Mouse (Mus musculus): ENCODE measurements at regions not wholly inside any gene's neighbourhood (a gene's known extent, or its start where the extent isn't known, plus 50 kb on each side); places are given as distances from the start of the nearest gene placed in this dataset.

DNA sequence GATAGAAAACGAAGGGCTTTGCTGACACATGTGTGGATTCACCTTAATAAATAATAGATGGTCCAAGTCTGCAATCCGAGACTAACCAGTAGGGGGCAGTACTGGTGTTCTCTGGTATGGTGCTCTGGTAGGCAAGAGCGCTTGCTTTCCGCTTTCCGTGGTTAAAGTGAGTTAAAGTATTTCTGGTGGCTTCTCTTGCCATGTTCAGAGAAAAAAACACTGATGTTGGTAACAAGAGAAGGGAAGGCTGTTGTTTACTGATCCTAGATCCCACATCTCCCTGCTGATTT, 203.9 kb downstream of the Lrig3 start:
- Histone ChIP-seq H3K9me3 (ENCODE audit: control insufficient read depth, low read length) (no peaks in the 10 kb centered on the region), H3K4me1 (replicated peaks; ENCODE audit: control insufficient read depth in 2 of 2, insufficient read depth in 2 of 2, low read length in 1 of 2) (no peaks in the 10 kb centered on the region), H3K4me3 (ENCODE audit: insufficient read depth in 1 of 2, low read depth in 2 of 2, low read length in 2 of 2) (no peak overlapping the region), H3K4me2 (ENCODE audit: low read depth) (no peak overlapping the region), H3K36me3 (replicated peaks; ENCODE audit: control insufficient read depth, insufficient read depth, low read depth) (no peaks in the 10 kb centered on the region), H3K9ac (replicated peaks) (no peak overlapping the region), H3K27me3 (ENCODE audit: control insufficient read depth, insufficient read depth, low read length) (no peaks in the 10 kb centered on the region), H3K27ac (no peak overlapping the region)
- TF ChIP-seq CTCF (IDR thresholded peaks at IDR 0.05; ENCODE audit: low read depth) (no peak), EP300 (IDR thresholded peaks at IDR 0.05; ENCODE audit: low read depth) (no peak)
- no peak for DNase-seq (ENCODE audit: low read depth in 3 of 3, low spot score in 3 of 3)
- WGBS (ENCODE audit: insufficient replicate concordance) = 39% methylated on average over 5 of the region's 5 CpGs
- ATAC-seq (ENCODE audit: insufficient read depth) = no peak

DNA sequence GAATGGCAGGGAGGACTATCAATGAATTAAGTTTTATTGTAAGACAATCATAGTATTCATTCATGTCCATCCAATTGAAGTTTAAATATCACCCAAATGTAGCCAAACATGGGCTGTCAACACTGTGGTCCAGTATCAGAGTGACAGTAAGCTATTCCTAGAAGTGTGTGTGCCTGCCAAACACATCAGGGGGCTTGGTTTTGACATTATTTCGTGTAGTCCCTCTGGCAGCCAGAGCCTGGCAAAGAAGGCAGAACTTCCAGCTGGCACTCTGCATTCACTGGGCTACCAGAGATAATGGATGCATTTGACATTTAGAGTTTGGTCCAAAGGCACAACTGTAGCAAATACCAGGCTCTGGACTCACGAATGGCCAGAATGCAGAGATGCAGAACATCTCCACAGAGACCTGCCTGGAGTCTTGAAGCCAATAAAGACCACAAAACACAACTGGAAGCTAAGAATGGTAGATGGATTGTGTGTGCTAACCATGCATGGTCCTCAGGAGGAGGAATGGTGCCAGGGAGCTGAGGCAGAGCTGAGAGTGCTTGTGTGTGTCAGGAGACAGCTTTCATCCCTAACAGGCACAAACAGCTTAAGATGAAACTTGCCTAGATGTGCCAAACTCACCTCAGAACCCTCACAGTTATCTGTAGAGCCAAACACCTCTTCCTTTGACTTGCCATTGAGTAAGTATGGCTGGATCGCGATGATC, 210.9 kb downstream of the Lrig3 start:
- no peak for DNase-seq (ENCODE audit: low read depth in 3 of 3, low spot score in 3 of 3)

DNA sequence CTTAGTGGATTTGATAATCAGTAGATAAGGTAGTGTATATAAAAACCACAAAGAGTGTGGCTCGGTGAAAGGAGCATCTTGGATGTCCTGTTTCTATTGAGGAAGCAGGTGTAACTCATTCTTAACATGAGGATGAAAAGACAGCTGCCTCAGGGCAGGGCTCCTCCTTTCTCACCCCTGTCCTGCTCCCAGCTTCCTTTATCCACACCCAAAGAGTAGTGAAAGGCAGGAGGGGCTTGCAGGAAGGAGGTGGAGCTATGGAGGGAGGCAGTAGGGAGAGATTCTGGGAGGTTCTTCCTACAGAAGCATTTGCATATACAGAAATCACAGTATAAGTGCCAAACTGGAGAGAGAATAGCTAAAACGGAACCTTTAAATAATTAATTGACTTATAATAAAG, 216.4 kb downstream of the Lrig3 start:
- Histone ChIP-seq H3K27ac (no peak overlapping the region), H3K4me2 (ENCODE audit: low read depth) (no peak overlapping the region), H3K27me3 (ENCODE audit: control insufficient read depth, insufficient read depth, low read length) (no peaks in the 10 kb centered on the region), H3K4me1 (replicated peaks; ENCODE audit: control insufficient read depth in 2 of 2, insufficient read depth in 2 of 2, low read length in 1 of 2) (no peaks in the 10 kb centered on the region), H3K4me3 (ENCODE audit: insufficient read depth in 1 of 2, low read depth in 2 of 2, low read length in 2 of 2) (no peak overlapping the region), H3K9ac (replicated peaks) (no peak overlapping the region), H3K36me3 (replicated peaks; ENCODE audit: control insufficient read depth, insufficient read depth, low read depth) (no peaks in the 10 kb centered on the region), H3K9me3 (ENCODE audit: control insufficient read depth, low read length) (no peaks in the 10 kb centered on the region)
- DNase-seq (ENCODE audit: low read depth in 3 of 3, low spot score in 3 of 3) = no peak
- no peak for ATAC-seq (ENCODE audit: insufficient read depth)
- TF ChIP-seq CTCF (IDR thresholded peaks at IDR 0.05; ENCODE audit: low read depth) (no peak), EP300 (IDR thresholded peaks at IDR 0.05; ENCODE audit: low read depth) (no peak)
- 44% methylated on average over 2 of the region's 2 CpGs for WGBS (ENCODE audit: insufficient replicate concordance)

More for the DNA sequence above, 210.9 kb downstream of the Lrig3 start:
- Histone ChIP-seq H3K36me3 (replicated peaks; ENCODE audit: control insufficient read depth, insufficient read depth, low read depth) (no peaks in the 10 kb centered on the region), H3K9me3 (ENCODE audit: control insufficient read depth, low read length) (no peaks in the 10 kb centered on the region), H3K4me1 (replicated peaks; ENCODE audit: control insufficient read depth in 2 of 2, insufficient read depth in 2 of 2, low read length in 1 of 2) (no peaks in the 10 kb centered on the region), H3K27me3 (ENCODE audit: control insufficient read depth, insufficient read depth, low read length) (no peaks in the 10 kb centered on the region), H3K4me3 (ENCODE audit: insufficient read depth in 1 of 2, low read depth in 2 of 2, low read length in 2 of 2) (no peak overlapping the region), H3K4me2 (ENCODE audit: low read depth) (no peak overlapping the region), H3K27ac (no peak overlapping the region), H3K9ac (replicated peaks) (no peak overlapping the region)
- WGBS (ENCODE audit: insufficient replicate concordance) = 57% methylated on average over 4 of the region's 4 CpGs
- no peak for ATAC-seq (ENCODE audit: insufficient read depth)
- no peak for TF ChIP-seq EP300 (IDR thresholded peaks at IDR 0.05; ENCODE audit: low read depth)
- TF ChIP-seq CTCF (IDR thresholded peaks at IDR 0.05; ENCODE audit: low read depth) = no peak

DNA sequence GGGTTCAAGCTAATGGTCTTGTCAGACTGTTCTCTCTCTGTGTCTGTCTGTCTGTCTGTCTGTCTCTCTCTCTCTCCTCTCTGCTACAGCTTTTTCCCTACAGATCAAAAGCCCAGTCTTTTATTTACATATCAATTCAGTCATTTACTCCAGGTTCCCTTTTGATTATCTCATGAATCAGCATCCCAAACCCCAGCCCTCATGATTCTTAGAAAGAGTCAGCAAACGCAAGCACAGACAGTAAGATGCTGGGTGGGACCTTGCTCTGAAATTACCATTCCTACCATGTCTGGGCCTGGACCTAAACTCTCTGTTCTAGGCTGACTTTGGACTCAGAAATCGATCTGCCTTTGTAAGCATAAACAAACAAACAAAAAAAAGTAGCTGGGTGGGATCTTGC, 218.0 kb downstream of the Lrig3 start:
- no peak overlapping the region for H3K4me3 ChIP-seq (ENCODE audit: insufficient read depth in 1 of 2, low read depth in 2 of 2, low read length in 2 of 2)
- no peaks in the 10 kb centered on the region for H3K36me3 ChIP-seq (replicated peaks; ENCODE audit: control insufficient read depth, insufficient read depth, low read depth)
- H3K27ac ChIP-seq = no peak overlapping the region
- no peak overlapping the region for H3K4me2 ChIP-seq (ENCODE audit: low read depth)
- H3K27me3 ChIP-seq (ENCODE audit: control insufficient read depth, insufficient read depth, low read length) = no peaks in the 10 kb centered on the region
- WGBS (ENCODE audit: insufficient replicate concordance) = 46% methylated on average over 2 of the region's 2 CpGs
- TF ChIP-seq EP300 (IDR thresholded peaks at IDR 0.05; ENCODE audit: low read depth) = no peak
- TF ChIP-seq CTCF (IDR thresholded peaks at IDR 0.05; ENCODE audit: low read depth) = no peak
- no peaks in the 10 kb centered on the region for H3K4me1 ChIP-seq (replicated peaks; ENCODE audit: control insufficient read depth in 2 of 2, insufficient read depth in 2 of 2, low read length in 1 of 2)
- no peak overlapping the region for H3K9ac ChIP-seq (replicated peaks)
- ATAC-seq (ENCODE audit: insufficient read depth) (no peak), DNase-seq (ENCODE audit: low read depth in 3 of 3, low spot score in 3 of 3) (no peak)
- H3K9me3 ChIP-seq (ENCODE audit: control insufficient read depth, low read length) = no peaks in the 10 kb centered on the region

DNA sequence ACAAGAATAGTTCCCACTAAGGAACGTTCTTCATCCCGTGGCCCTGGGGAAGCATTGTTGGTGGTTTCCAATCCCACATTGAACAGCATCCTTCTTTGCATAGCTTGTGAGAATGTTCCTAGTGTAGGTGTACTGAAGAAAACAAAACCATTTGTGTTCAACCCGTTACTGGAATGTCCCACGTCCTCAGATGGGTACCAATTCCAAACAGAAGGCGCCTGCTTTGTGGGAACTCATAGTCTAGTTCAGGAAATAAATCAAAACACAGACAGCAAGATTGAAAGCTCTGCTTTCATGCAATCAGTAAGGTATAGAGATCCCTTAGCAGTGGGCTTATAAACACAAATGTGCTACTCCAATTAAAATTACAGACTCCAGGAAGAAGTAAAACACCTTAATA, 219.4 kb downstream of the Lrig3 start:
- DNase-seq (ENCODE audit: low read depth in 3 of 3, low spot score in 3 of 3) (no peak), ATAC-seq (ENCODE audit: insufficient read depth) (no peak)
- H3K4me2 ChIP-seq (ENCODE audit: low read depth) = no peak overlapping the region
- no peaks in the 10 kb centered on the region for H3K27me3 ChIP-seq (ENCODE audit: control insufficient read depth, insufficient read depth, low read length)
- WGBS (ENCODE audit: insufficient replicate concordance) = 61% methylated on average over 5 of the region's 5 CpGs
- no peak overlapping the region for H3K27ac ChIP-seq
- no peaks in the 10 kb centered on the region for H3K4me1 ChIP-seq (replicated peaks; ENCODE audit: control insufficient read depth in 2 of 2, insufficient read depth in 2 of 2, low read length in 1 of 2)
- H3K9ac ChIP-seq (replicated peaks) = no peak overlapping the region
- no peak overlapping the region for H3K4me3 ChIP-seq (ENCODE audit: insufficient read depth in 1 of 2, low read depth in 2 of 2, low read length in 2 of 2)
- no peaks in the 10 kb centered on the region; the same call in 1 of the 2 replicates for H3K9me3 ChIP-seq (ENCODE audit: control insufficient read depth, low read length)
- no peak for TF ChIP-seq CTCF (IDR thresholded peaks at IDR 0.05; ENCODE audit: low read depth)
- TF ChIP-seq EP300 (IDR thresholded peaks at IDR 0.05; ENCODE audit: low read depth) = no peak
- H3K36me3 ChIP-seq (replicated peaks; ENCODE audit: control insufficient read depth, insufficient read depth, low read depth) = no peaks in the 10 kb centered on the region

Data from liver, embryonic 14.5 days (tissue).